Mouse (Mus musculus) heart, adult 2 months (tissue): ENCODE data around the gene Trpc2. TPM values are rescaled to one million over a fixed set of nuclear protein-coding genes. Genes with fewer than 3 reads are reported as not detected.

Source experiments
- DNase-seq, 2 experiments: peaks; one replicate each; pipeline ENCODE4 v3.0.0; 2021
- H3K27ac ChIP-seq: fragments of 200-600 bp; 2 replicates; pipeline ENCODE4 v1.8.1; 2022
- H3K27me3 ChIP-seq: fragments of 200-500 bp; 2 replicates; pipeline ENCODE4 v1.6.1; 2012; ENCODE audit warnings: mild to moderate bottlenecking, low read length, inconsistent platforms, mixed read lengths; ENCODE audit not compliant: control insufficient read depth, insufficient read depth
- H3K36me3 ChIP-seq: fragments of 200-500 bp; 2 replicates; pipeline ENCODE4 v1.6.1; 2012; ENCODE audit warnings: low read length, inconsistent platforms; ENCODE audit not compliant: control insufficient read depth, insufficient read depth
- H3K4me1 ChIP-seq: fragments of 200-500 bp; 2 replicates; pipeline ENCODE4 v1.6.1; 2011; ENCODE audit warnings: low read length; ENCODE audit not compliant: control insufficient read depth, insufficient read depth
- H3K4me3 ChIP-seq: fragments of 200-600 bp; 2 replicates; pipeline ENCODE4 v1.8.1; 2022
- H3K79me2 ChIP-seq: fragments of 200-500 bp; replicated peaks from 2 replicates; pipeline ENCODE4 v1.6.1; 2012; ENCODE audit warnings: mild to moderate bottlenecking, inconsistent platforms, low read length, moderate library complexity, mixed read lengths; ENCODE audit not compliant: control insufficient read depth, insufficient read depth
- H3K9ac ChIP-seq: fragments of 200-500 bp; 2 replicates; pipeline ENCODE4 v1.6.1; 2012; ENCODE audit warnings: low read depth, mild to moderate bottlenecking, control low read depth, inconsistent platforms, low read length, mixed read lengths
- CTCF ChIP-seq: fragments of 200-600 bp; IDR thresholded peaks from 2 replicates; pipeline ENCODE4 v1.8.1; 2022; ENCODE audit warnings: antibody characterized with exemption, mild to moderate bottlenecking, moderate library complexity
- EP300 ChIP-seq: fragments of 200-500 bp; IDR thresholded peaks from 2 replicates; pipeline ENCODE4 v1.6.1; 2011; ENCODE audit warnings: low read depth, low read length, control low read depth; ENCODE audit not compliant: insufficient read depth
- POLR2A ChIP-seq: fragments of 200-500 bp; IDR thresholded peaks from 2 replicates; pipeline ENCODE4 v1.6.1; 2011; ENCODE audit warnings: mild to moderate bottlenecking, low read depth, low read length, control low read depth; ENCODE audit not compliant: insufficient read depth
- WGBS: fragments of 180-500 bp; shearing (Covaris S2); methylation state at CpG from one replicate; pipeline ENCODE4 v1.1.7; 2018; 5-methylcytosine and 5-hydroxymethylcytosine counted together
- intact Hi-C: fragments of 180-260 bp; cut with DNase I; formaldehyde crosslinking; loops from one replicate; pipeline ENCODE4 v1.15.1; 2025
- polyA plus RNA-seq: library from polyadenylated mRNA; depleted of rRNA; stranded (reverse); fragments of >200 nt; gene quantifications from 2 replicates; pipeline ENCODE4 v1.2.3, GENCODE M21; 2012
- total RNA-seq, 2 experiments: library from RNA; stranded (reverse); gene quantifications; 2 replicates each; pipeline ENCODE4 v1.2.3; 2021

The Trpc2 gene
- total and polyA plus RNA-seq, 3 experiments = 0.23 to 1.2 TPM; not detected in 1

GRCm38 (mm10) chr7:102099760-102100661, 17.1 kb downstream of the Trpc2 start:
- TF ChIP-seq POLR2A (peak; percentile 55), CTCF (no peak), EP300 (peak; percentile 66; the same call in 1 of the 2 replicates)
- Histone ChIP-seq H3K27me3 (no peaks in the 10 kb centered on the region), H3K9ac (peak overlapping the region; percentile 26; the same call in 1 of the 2 replicates), H3K4me1 (peaks cover 7% of the 10 kb centered on the region), H3K36me3 (no peaks in the 10 kb centered on the region), H3K4me3 (peak overlapping the region; percentile 35), H3K27ac (peak overlapping the region; percentile 95), H3K79me2 (no peaks in the 10 kb centered on the region)
- intact Hi-C loops = no loop called here
- DNase-seq = peak; percentile 43 to 56
- WGBS = 10% methylated on average over 30 of the region's 30 CpGs

GRCm38 (mm10) chr7:102100868-102101267, 18.0 kb downstream of the Trpc2 start:
- no peak for TF ChIP-seq POLR2A
- no peak for TF ChIP-seq EP300
- no peak for TF ChIP-seq CTCF
- Histone ChIP-seq H3K27ac (peak overlapping the region; percentile 95), H3K9ac (no peak overlapping the region), H3K4me1 (peaks cover 7% of the 10 kb centered on the region), H3K4me3 (no peak overlapping the region; the same call in 1 of the 2 replicates), H3K79me2 (no peaks in the 10 kb centered on the region; the same call in 1 of the 2 replicates), H3K27me3 (no peaks in the 10 kb centered on the region), H3K36me3 (no peaks in the 10 kb centered on the region)
- 56% methylated on average over 5 of the region's 5 CpGs for WGBS
- intact Hi-C loops = no loop called here
- no peak for DNase-seq

DNA sequence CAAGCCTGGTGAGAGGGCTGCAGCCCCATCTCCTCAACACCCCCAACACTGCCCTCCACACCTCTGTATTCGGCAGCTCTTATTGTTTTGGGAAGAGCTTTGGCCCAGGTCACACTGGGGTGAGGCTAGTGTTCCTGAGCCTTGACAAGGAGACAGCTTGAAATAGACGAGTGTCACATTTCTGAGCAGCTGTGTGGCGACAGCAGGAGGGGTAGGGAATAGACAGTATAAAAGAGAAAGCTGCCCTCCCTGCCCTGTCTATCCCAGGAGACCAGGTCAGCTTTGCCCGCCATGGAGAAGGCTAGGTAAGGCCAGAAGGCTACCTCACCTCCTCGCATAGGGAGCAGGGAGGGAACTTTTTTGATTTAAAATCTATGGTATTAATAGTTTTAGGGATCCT, 18.6 kb downstream of the Trpc2 start, which contains the start of gene Art1:
Gene Art1 (plus strand): TSS at position 257 of the 400 bp plus-strand sequence.
- H3K27ac ChIP-seq = peak within 1 kb of the TSS; percentile 95

DNA sequence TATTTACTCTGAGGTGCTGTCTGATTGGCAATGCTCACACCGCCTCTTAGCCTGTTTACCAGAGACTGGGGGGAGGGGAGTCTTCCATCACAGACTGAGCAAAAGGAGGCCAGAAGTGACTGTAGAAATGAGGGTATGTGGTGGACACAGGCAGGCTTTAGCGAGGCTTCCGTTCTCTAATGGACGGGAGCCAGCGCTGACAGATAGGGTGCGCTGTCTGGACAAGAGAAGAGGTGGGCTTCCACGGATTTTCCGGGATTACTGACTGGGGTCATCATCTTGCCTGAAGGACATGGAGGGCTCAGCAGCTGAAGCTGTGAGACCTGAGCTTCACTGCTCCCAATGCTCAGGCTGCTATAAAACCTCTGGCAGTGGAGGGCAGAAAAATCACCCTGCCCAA, 19.3 kb downstream of the Trpc2 start:
- no peaks in the 10 kb centered on the region for H3K27me3 ChIP-seq
- H3K36me3 ChIP-seq = no peaks in the 10 kb centered on the region
- DNase-seq = no peak
- intact Hi-C loops = no loop called here
- peak overlapping the region; percentile 52 for H3K4me3 ChIP-seq
- TF ChIP-seq CTCF (peak; percentile 44), EP300 (no peak), POLR2A (peak; percentile 29; the same call in 1 of the 2 replicates)
- peak overlapping the region; percentile 95 for H3K27ac ChIP-seq
- H3K79me2 ChIP-seq = no peaks in the 10 kb centered on the region; the same call in 1 of the 2 replicates
- H3K9ac ChIP-seq = peak overlapping the region; percentile 36
- H3K4me1 ChIP-seq = peaks cover 7% of the 10 kb centered on the region
- 42% methylated on average over 8 of the region's 8 CpGs for WGBS

More for the DNA sequence above, 18.6 kb downstream of the Trpc2 start, which contains the start of gene Art1:
- Histone ChIP-seq H3K4me1 (peaks cover 7% of the 10 kb centered on the region), H3K36me3 (no peaks in the 10 kb centered on the region), H3K4me3 (peak within 1 kb of the TSS; percentile 52), H3K79me2 (no peaks in the 10 kb centered on the region; the same call in 1 of the 2 replicates), H3K9ac (peak within 1 kb of the TSS; percentile 67), H3K27me3 (no peaks in the 10 kb centered on the region)
- peak; percentile 56 to 58 for DNase-seq
- 55% methylated on average over 5 of the region's 5 CpGs for WGBS
- TF ChIP-seq CTCF = no peak
- peak; percentile 62 for TF ChIP-seq EP300
- peak; percentile 98 for TF ChIP-seq POLR2A
- intact Hi-C loops = no loop called here

- 37% methylated on average over 6 of the region's 6 CpGs for WGBS
- Histone ChIP-seq H3K4me1 (peaks cover 7% of the 10 kb centered on the region), H3K4me3 (peak overlapping the region; percentile 52), H3K9ac (peak overlapping the region; percentile 36), H3K27ac (peak overlapping the region; percentile 95), H3K36me3 (peaks cover under 1% of the 10 kb centered on the region; the same call in 1 of the 2 replicates), H3K79me2 (no peaks in the 10 kb centered on the region; the same call in 1 of the 2 replicates), H3K27me3 (no peaks in the 10 kb centered on the region)
- TF ChIP-seq CTCF (no peak), POLR2A (no peak), EP300 (no peak)
- no peak for DNase-seq
- intact Hi-C loops = no loop called here
Measured at GRCm38 (mm10) chr7:102102696-102103095, 19.8 kb downstream of the Trpc2 start.
